Comparison of ENCODE assay signal across 19 mouse cellular contexts in the genomic region with DNA sequence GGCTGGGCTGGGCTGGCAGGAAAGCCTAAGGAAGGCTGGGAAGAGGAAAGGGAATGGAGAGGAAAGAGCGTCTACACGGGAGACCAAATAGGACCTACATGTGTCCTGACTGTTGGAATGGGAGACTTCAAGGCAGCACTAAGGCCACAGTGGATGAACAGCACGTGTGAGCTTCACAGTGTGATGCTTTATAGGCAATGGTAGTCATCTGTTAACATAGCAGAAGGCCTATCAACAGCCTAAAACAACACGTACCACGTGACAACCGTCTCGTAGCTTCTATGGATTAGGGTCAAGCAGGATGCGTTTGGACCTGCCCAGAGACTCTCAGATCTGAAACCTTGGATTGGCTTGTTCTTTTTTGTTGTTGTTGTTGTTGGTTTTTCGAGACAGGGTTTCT. TPM values are rescaled to one million over a fixed set of nuclear protein-coding genes. Genes with fewer than 3 reads are reported as not detected.
"Had no signal": no experiment of that assay in that cellular context is flagged by ENCODE, and none has a peak within 500 bp of the region (broad histone marks: within the 10 kb centered on the region; RNA-seq: fewer than 3 reads in every experiment).

No protein-coding gene starts in this region.

- H3K4me2 ChIP-seq: neural tube, embryonic 13.5 days; neural tube, embryonic 15.5 days; stomach, embryonic 15.5 days had no signal

- H3K9ac ChIP-seq: neural tube, embryonic 13.5 days; neural tube, embryonic 15.5 days; stomach, embryonic 15.5 days had no signal

- H3K27ac ChIP-seq: neural tube, embryonic 13.5 days; neural tube, embryonic 15.5 days; stomach, embryonic 15.5 days; stomach, postnatal 0 days had no signal

- H3K27me3 ChIP-seq: neural tube, embryonic 13.5 days; neural tube, embryonic 15.5 days; stomach, embryonic 15.5 days had no signal

- H3K4me1 ChIP-seq: neural tube, embryonic 13.5 days; neural tube, embryonic 15.5 days; stomach, embryonic 15.5 days had no signal

- H3K36me3 ChIP-seq: neural tube, embryonic 13.5 days; neural tube, embryonic 15.5 days; stomach, embryonic 15.5 days had no signal

- DNase-seq: retina, postnatal 1 day; right cerebral cortex, adult 18-20 months; right cerebral cortex, postnatal 14 days; right cerebral cortex, postnatal 25 days; right cerebral cortex, postnatal 4 days; spleen, adult 18-20 months; thymus, adult 18-20 months; thymus, adult 2 months; thymus, postnatal 14 days; thymus, postnatal 25 days; thymus, postnatal 36 days; thymus, postnatal 4 days had no signal

- H3K9me3 ChIP-seq: neural tube, embryonic 13.5 days; neural tube, embryonic 15.5 days; stomach, embryonic 15.5 days had no signal

- H3K4me3 ChIP-seq: neural tube, embryonic 13.5 days; neural tube, embryonic 15.5 days; stomach, embryonic 15.5 days had no signal

RNA-seq across cellular contexts. Expression of gene Cacng8, which starts 8.4 kb away (rescaled TPM):
- total RNA-seq: neutrophil, adult 5-6 weeks had no signal

RNA-seq across cellular contexts. Expression of gene Cacng6, which starts 41.9 kb away (rescaled TPM):
- total RNA-seq: neutrophil, adult 5-6 weeks had no signal
- polyA plus RNA-seq: small intestine, adult 2 months; urinary bladder, adult 2 months had no signal

RNA-seq across cellular contexts. Expression of gene Cacng7, which starts 49.4 kb away (rescaled TPM):
- total RNA-seq: neutrophil, adult 5-6 weeks had no signal
